Mouse (Mus musculus): ENCODE measurements around the gene Tut1.

DNA sequence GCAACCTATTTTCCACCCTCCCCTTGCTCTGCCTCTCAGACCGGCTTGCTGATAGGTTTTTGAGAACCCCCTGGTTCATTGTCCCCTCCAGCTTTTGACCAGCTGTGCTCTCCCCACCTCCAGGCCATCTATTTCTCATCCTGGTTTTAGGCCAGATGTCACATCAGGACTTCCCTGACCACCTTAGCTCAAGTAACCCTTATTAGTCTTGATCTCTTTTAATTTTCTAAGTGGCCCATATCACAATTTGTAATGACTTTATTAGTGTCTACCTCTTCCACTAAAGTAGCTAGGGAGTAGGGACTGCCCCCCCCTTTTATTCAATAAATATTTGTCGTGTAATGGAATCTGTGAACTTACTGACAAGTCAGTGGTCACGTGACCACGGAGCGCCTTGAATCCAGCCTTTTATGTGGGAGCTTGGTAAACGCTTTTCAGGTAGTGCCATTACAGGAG lies 32.8 kb upstream of the Tut1 start:
- TF ChIP-seq TAL1 (IDR thresholded peaks at IDR 0.05; ENCODE audit: low read length): no peak
- no peak for TF ChIP-seq MAFK (IDR thresholded peaks at IDR 0.05; ENCODE audit: borderline replicate concordance, low read depth, low read length)
- TF ChIP-seq MYC (IDR thresholded peaks at IDR 0.05; ENCODE audit: low read depth, low read length): no peak
- no peak for TF ChIP-seq TBP (IDR thresholded peaks at IDR 0.05; ENCODE audit: low read depth, low read length)
- no peak for TF ChIP-seq GATA1 (IDR thresholded peaks at IDR 0.05; ENCODE audit: low read depth, low read length)
- TF ChIP-seq CTCF (IDR thresholded peaks at IDR 0.05 in 2 of 3, conservative IDR thresholded peaks at IDR 0.05 in 1 of 3; ENCODE audit: control insufficient read depth in 1 of 3, insufficient read depth in 1 of 3, low read depth in 2 of 3, low read length in 3 of 3, poor library complexity in 1 of 3, severe bottlenecking in 1 of 3): no peak
- TF ChIP-seq POLR2A (IDR thresholded peaks at IDR 0.05; ENCODE audit: control insufficient read depth in 1 of 2, insufficient read depth in 1 of 2, low read depth in 1 of 2, low read length in 2 of 2, poor library complexity in 1 of 2): no peak

Data from MEL (cell line).